Mouse (Mus musculus): Measurements from ENCODE around the gene Pigx.
"Not testable (repeated sequence)": the region's sequence is repeated elsewhere in the genome, so short reads cannot be mapped to it uniquely, and the experiment has no call there.

- TF ChIP-seq POLR2A (IDR thresholded peaks at IDR 0.05; ENCODE audit: control insufficient read depth, low read depth, low read length); CTCF (IDR thresholded peaks at IDR 0.05; ENCODE audit: control insufficient read depth, insufficient read depth, insufficient replicate concordance, low read depth, low read length): not testable (repeated sequence)
Observed at GRCm38 (mm10) chr16:32070070-32070469, 29.5 kb downstream of the Pigx start.
